Mouse (Mus musculus): ENCODE results near the gene Pxk.

- no peak for TF ChIP-seq CTCF (conservative IDR thresholded peaks at IDR 0.05; ENCODE audit: low read length)
- no peak for TF ChIP-seq POU5F1 (IDR thresholded peaks at IDR 0.05; ENCODE audit: borderline replicate concordance, low read length)
These were observed 88.5 kb downstream of the Pxk start for GRCm38 (mm10) chr14:8186278-8187045.

All from E14TG2a.4 (cell line).